Mouse (Mus musculus): ENCODE data around the gene Nrxn2. TPM values are rescaled to one million over a fixed set of nuclear protein-coding genes. Genes with fewer than 3 reads are reported as not detected.

Nrxn2 gene
- total and polyA plus RNA-seq, 3 experiments = 0.20 to 0.71 (median 0.30) TPM

DNA sequence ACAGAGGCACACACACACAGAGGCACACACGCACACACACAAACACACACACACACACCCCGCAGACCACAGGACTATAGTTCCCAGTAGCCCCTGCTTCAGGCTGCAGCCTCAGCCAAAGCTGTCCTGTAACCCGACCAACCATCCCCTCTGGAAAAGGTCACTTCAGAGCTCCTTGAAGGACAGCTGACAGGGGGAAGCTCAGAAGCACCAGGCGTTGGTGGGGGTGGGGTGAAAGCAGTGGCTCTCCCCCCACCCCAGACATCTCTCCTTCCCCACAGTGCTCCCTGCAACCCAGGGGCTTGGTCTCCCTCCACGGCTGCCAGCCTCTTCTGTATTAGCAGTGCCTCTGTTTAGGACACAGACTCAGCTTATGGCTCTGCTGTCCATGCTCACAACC is 35.1 kb upstream of the Nrxn2 start:
- Histone ChIP-seq H3K27me3 (replicated peaks) (no peaks in the 10 kb centered on the region), H3K36me3 (replicated peaks in 1 of 2; ENCODE audit: control insufficient read depth in 1 of 2, insufficient read depth in 1 of 2, low read length in 1 of 2) (peaks cover 15 to 37% of the 10 kb centered on the region in 2 experiments), H3K4me3 (replicated peaks in 1 of 3; ENCODE audit: low read depth in 2 of 3, low read length in 2 of 3, poor library complexity in 1 of 3) (no peak overlapping the region), H3K4me2 (ENCODE audit: insufficient read depth, low read depth, poor library complexity, severe bottlenecking) (no peak overlapping the region), H3K9ac (ENCODE audit: insufficient read depth, low read depth) (no peak overlapping the region), H3K4me1 (ENCODE audit: control insufficient read depth in 1 of 2, insufficient read depth in 2 of 2) (peaks cover 0 to 15% of the 10 kb centered on the region in 2 experiments; a peak in 2 of 4 replicates), H3K9me3 (replicated peaks; ENCODE audit: low read length) (no peaks in the 10 kb centered on the region), H3K79me2 (replicated peaks; ENCODE audit: control insufficient read depth, extremely low read depth, insufficient read depth, poor library complexity, severe bottlenecking) (no peaks in the 10 kb centered on the region), H3K27ac (ENCODE audit: insufficient read depth, low read depth) (no peak overlapping the region)
- no peak for TF ChIP-seq JUND (conservative IDR thresholded peaks at IDR 0.05; ENCODE audit: low read depth, low read length)
- no peak for TF ChIP-seq MXI1 (IDR thresholded peaks at IDR 0.05; ENCODE audit: low read depth, low read length)
- no peak for TF ChIP-seq SIN3A (IDR thresholded peaks at IDR 0.05; ENCODE audit: low read length)
- TF ChIP-seq NRF1 (IDR thresholded peaks at IDR 0.05; ENCODE audit: low read depth, low read length) = no peak
- no peak for TF ChIP-seq SMC3 (IDR thresholded peaks at IDR 0.05; ENCODE audit: low read depth, low read length)
- TF ChIP-seq ZKSCAN1 (IDR thresholded peaks at IDR 0.05; ENCODE audit: borderline replicate concordance, low read depth, low read length) = no peak
- no peak for TF ChIP-seq MEF2A (IDR thresholded peaks at IDR 0.05; ENCODE audit: borderline replicate concordance, low read depth, low read length)
- no peak for TF ChIP-seq MAZ (IDR thresholded peaks at IDR 0.05; ENCODE audit: low read depth, low read length)
- no peak for TF ChIP-seq ZNF384 (IDR thresholded peaks at IDR 0.05; ENCODE audit: low read depth, low read length)
- no peak for DNase-seq (ENCODE audit: extremely low read depth)
- in situ Hi-C loops (cut with MboI; ENCODE audit: low pct_ligation_motif_present, low pct_unique_long_range_greater_than_20kb, low sequenced_read_pairs) (no loop called here), dilution Hi-C loops (cut with MboI; ENCODE audit: extremely low pct_ligation_motif_present, extremely low pct_unique_long_range_greater_than_20kb, low sequenced_read_pairs) (no loop called here)

GRCm38 (mm10) chr19:6384128-6384527 is 34.4 kb upstream of the Nrxn2 start, which contains the start of gene Pygm:
Gene Pygm, plus strand, starts transcription at chr19:6384399.
- no peak within 1 kb of the TSS for H3K9ac ChIP-seq (ENCODE audit: insufficient read depth, low read depth)
- no peak within 1 kb of the TSS for H3K27ac ChIP-seq (ENCODE audit: insufficient read depth, low read depth)
- no peaks in the 10 kb centered on the region for H3K9me3 ChIP-seq (replicated peaks; ENCODE audit: low read length)
- in situ Hi-C loops (cut with MboI; ENCODE audit: low pct_ligation_motif_present, low pct_unique_long_range_greater_than_20kb, low sequenced_read_pairs) (no loop called here), dilution Hi-C loops (cut with MboI; ENCODE audit: extremely low pct_ligation_motif_present, extremely low pct_unique_long_range_greater_than_20kb, low sequenced_read_pairs) (no loop called here)
- H3K27me3 ChIP-seq (replicated peaks) = no peaks in the 10 kb centered on the region
- H3K4me1 ChIP-seq (ENCODE audit: control insufficient read depth in 1 of 2, insufficient read depth in 2 of 2) = peaks cover 2 to 12% of the 10 kb centered on the region in 2 experiments; a peak in 2 of 4 replicates
- no peak within 1 kb of the TSS for H3K4me2 ChIP-seq (ENCODE audit: insufficient read depth, low read depth, poor library complexity, severe bottlenecking)
- H3K79me2 ChIP-seq (replicated peaks; ENCODE audit: control insufficient read depth, extremely low read depth, insufficient read depth, poor library complexity, severe bottlenecking) = no peaks in the 10 kb centered on the region
- peaks cover 9 to 36% of the 10 kb centered on the region in 2 experiments for H3K36me3 ChIP-seq (replicated peaks in 1 of 2; ENCODE audit: control insufficient read depth in 1 of 2, insufficient read depth in 1 of 2, low read length in 1 of 2)
- DNase-seq (ENCODE audit: extremely low read depth) = no peak
- TF ChIP-seq USF2 (conservative IDR thresholded peaks at IDR 0.05; ENCODE audit: low read depth, low read length) = no peak
- TF ChIP-seq USF1 (IDR thresholded peaks at IDR 0.05; ENCODE audit: low read depth, low read length) = no peak
- no peak for TF ChIP-seq CHD2 (IDR thresholded peaks at IDR 0.05; ENCODE audit: low read length)
- TF ChIP-seq MEF2A (IDR thresholded peaks at IDR 0.05; ENCODE audit: borderline replicate concordance, low read depth, low read length) = no peak
- TF ChIP-seq MXI1 (IDR thresholded peaks at IDR 0.05; ENCODE audit: low read depth, low read length) = no peak
- TF ChIP-seq HCFC1 (IDR thresholded peaks at IDR 0.05; ENCODE audit: low read depth, low read length) = no peak
- H3K4me3 ChIP-seq (replicated peaks in 1 of 3; ENCODE audit: low read depth in 2 of 3, low read length in 2 of 3, poor library complexity in 1 of 3) = no peak within 1 kb of the TSS

GRCm38 (mm10) chr19:6384954-6385353 is 33.6 kb upstream of the Nrxn2 start:
- Histone ChIP-seq H3K4me3 (replicated peaks in 1 of 3; ENCODE audit: low read depth in 2 of 3, low read length in 2 of 3, poor library complexity in 1 of 3) (no peak overlapping the region), H3K36me3 (replicated peaks in 1 of 2; ENCODE audit: control insufficient read depth in 1 of 2, insufficient read depth in 1 of 2, low read length in 1 of 2) (peaks cover 3 to 38% of the 10 kb centered on the region in 2 experiments), H3K4me2 (ENCODE audit: insufficient read depth, low read depth, poor library complexity, severe bottlenecking) (no peak overlapping the region), H3K9ac (ENCODE audit: insufficient read depth, low read depth) (no peak overlapping the region), H3K27me3 (replicated peaks) (no peaks in the 10 kb centered on the region), H3K4me1 (ENCODE audit: control insufficient read depth in 1 of 2, insufficient read depth in 2 of 2) (peaks cover 8 to 12% of the 10 kb centered on the region in 2 experiments), H3K79me2 (replicated peaks; ENCODE audit: control insufficient read depth, extremely low read depth, insufficient read depth, poor library complexity, severe bottlenecking) (no peaks in the 10 kb centered on the region), H3K9me3 (replicated peaks; ENCODE audit: low read length) (no peaks in the 10 kb centered on the region), H3K27ac (ENCODE audit: insufficient read depth, low read depth) (no peak overlapping the region)
- DNase-seq (ENCODE audit: extremely low read depth) = no peak
- TF ChIP-seq JUN (IDR thresholded peaks at IDR 0.05; ENCODE audit: insufficient read depth, low read depth, low read length) = no peak
- TF ChIP-seq NELFE (IDR thresholded peaks at IDR 0.05; ENCODE audit: low read depth, low read length) = no peak
- no peak for TF ChIP-seq TBP (conservative IDR thresholded peaks at IDR 0.05; ENCODE audit: low read depth, low read length)
- no peak for TF ChIP-seq CHD2 (IDR thresholded peaks at IDR 0.05; ENCODE audit: low read length)
- no peak for TF ChIP-seq MAX (IDR thresholded peaks at IDR 0.05; ENCODE audit: low read length)
- no peak for TF ChIP-seq POLR2A (IDR thresholded peaks at IDR 0.05; ENCODE audit: low read depth, low read length)
- no peak for TF ChIP-seq HCFC1 (IDR thresholded peaks at IDR 0.05; ENCODE audit: low read depth, low read length)
- TF ChIP-seq RCOR1 (conservative IDR thresholded peaks at IDR 0.05; ENCODE audit: low read depth, low read length) = no peak
- TF ChIP-seq MXI1 (IDR thresholded peaks at IDR 0.05; ENCODE audit: low read depth, low read length) = no peak
- TF ChIP-seq BHLHE40 (IDR thresholded peaks at IDR 0.05; ENCODE audit: low read depth, low read length) = no peak
- no peak for TF ChIP-seq EP300 (IDR thresholded peaks at IDR 0.05; ENCODE audit: low read length)
- TF ChIP-seq JUND (conservative IDR thresholded peaks at IDR 0.05; ENCODE audit: low read depth, low read length) = no peak
- no peak for TF ChIP-seq ELF1 (IDR thresholded peaks at IDR 0.05; ENCODE audit: low read depth, low read length)
- dilution Hi-C loops (cut with MboI; ENCODE audit: extremely low pct_ligation_motif_present, extremely low pct_unique_long_range_greater_than_20kb, low sequenced_read_pairs) = no loop called here
- in situ Hi-C loops (cut with MboI; ENCODE audit: low pct_ligation_motif_present, low pct_unique_long_range_greater_than_20kb, low sequenced_read_pairs) = no loop called here

All from CH12.LX (cell line).